Mouse (Mus musculus) kidney, adult 18-20 months (tissue): ENCODE measurements around the gene Mtmr2.
"Not testable (repeated sequence)": the region's sequence is repeated elsewhere in the genome, so short reads cannot be mapped to it uniquely, and the experiment has no call there.

ENCODE experiments used
- DNase-seq: peaks from one replicate; pipeline ENCODE4 v3.0.0; 2021

The Mtmr2 gene

DNA sequence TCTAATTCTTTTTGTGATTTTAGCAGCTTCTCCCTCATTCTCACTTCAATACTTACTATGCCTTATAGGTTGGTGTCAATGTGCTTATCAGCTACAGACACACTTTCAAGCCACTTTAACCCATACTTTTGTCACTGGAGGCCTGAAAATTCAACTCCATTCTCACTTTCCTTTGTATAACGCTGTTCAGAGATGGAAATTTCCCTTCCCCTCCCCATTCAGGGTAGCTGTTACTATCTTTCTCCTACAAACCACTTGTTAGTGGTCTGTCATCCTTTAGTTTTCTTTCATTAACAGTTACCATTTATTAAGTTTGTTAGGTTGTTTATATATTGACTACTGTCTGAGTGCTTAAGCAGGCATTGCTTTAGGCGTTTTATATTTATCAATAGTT is at the start of gene Mtmr2:
Mtmr2 (plus strand) TSS at position 7 of the 394 bp plus-strand sequence.
- no peak for DNase-seq

- DNase-seq: no peak
Observed at GRCm38 (mm10) chr9:13699061-13699780, 49.0 kb upstream of the Mtmr2 start.

GRCm38 (mm10) chr9:13699781-13700116 is 48.5 kb upstream of the Mtmr2 start:
- no peak for DNase-seq

DNA sequence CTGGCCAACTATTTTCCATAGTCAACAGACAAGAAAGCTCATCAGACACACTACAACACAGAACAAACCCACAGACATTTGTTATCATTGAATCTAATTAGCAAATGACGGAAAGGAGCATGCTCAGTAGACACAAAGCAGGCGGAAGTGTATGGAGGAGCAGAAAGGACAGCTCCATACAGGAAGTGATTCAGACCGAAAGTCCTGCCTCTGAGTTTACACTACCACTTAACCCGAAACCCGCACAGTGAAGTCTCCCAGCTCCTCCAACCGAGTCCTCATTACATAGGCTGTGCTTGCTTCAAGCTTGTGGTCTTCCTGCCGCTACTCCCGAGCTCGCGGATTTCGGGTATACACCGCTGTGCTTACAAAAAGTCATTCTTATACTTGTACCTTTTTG is 46.4 kb upstream of the Mtmr2 start:
- no peak for DNase-seq

DNA sequence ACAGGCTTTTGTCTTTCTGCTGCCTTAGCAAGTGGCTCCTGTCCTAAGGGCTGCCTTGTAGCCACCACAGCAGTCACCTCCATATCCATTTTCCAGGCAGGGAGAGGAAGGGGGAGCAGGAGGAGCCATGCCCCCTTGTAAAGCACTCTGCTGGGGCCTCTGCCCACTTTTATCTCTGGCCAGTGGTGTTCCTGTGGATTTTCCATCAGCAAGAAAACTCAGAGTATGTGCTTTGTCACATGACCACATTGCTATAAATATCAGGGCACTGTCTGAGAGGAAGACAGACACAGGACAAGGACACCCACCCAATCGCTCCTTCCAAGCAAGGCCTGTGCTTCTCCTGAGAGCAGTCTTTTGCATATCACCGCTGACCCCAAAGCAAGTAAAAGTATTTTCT is 45.1 kb upstream of the Mtmr2 start:
- DNase-seq: no peak

DNA sequence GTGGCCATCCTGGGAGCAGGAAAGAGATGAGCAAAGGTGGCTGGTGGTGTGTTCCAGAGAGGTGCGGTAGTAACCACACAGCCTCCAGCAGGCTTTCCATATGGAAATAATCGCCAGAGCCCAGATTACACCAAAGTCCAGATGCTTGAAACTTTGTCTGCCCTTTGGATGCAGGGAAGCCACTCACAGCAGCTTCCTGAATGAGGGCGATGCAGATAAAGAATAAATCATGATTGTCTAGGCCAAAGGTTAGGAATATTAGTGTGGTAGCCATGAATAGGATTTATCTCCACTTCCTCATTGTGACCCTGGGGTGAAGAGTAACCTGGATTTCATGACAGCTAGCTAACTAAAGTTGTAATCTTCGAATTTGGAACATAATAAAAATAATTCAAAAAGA is 43.3 kb upstream of the Mtmr2 start:
- no peak for DNase-seq

- DNase-seq: no peak
Observed at GRCm38 (mm10) chr9:13707066-13707555, 41.1 kb upstream of the Mtmr2 start.

DNA sequence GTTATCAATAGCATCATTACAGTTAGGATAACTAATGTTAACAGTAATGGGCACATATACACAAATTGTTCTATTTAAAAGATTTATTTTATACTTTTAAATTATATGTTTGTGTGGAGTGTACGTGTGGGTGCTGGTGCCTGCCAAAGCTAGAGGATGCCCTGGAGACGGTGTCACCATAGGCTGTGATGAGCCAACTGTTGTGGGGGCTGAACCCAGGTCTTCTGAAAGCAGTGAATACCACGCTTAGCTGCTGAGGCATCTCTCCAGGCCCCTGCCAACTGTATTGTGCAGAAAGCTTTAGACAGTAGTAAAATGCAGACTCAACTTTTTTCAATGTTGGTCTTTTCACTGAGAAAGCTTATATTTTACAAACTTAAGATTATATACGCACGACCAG is 38.8 kb upstream of the Mtmr2 start:
- no peak for DNase-seq

DNA sequence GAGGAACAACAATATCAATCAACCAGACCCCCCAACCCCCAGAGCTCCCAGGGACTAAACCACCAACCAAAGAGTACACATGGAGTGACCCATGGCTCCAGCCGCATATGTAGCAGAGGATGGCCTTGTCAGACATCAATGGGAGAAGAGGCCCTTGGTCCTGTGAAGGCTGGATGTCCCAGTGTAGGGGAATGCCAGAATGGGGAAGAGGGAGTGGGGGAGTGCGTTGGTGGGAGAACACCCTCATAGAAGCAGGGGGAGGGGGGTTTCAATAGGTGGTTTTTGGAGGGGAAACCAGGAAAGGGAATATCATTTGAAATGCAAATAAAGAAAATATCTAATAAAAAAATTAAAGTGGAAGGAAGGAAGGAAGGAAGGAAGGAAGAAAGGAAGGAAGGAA is 32.3 kb upstream of the Mtmr2 start:
- not testable (repeated sequence) for DNase-seq

GRCm38 (mm10) chr9:13716316-13717099 is 31.7 kb upstream of the Mtmr2 start:
- peak; percentile 78 for DNase-seq

DNA sequence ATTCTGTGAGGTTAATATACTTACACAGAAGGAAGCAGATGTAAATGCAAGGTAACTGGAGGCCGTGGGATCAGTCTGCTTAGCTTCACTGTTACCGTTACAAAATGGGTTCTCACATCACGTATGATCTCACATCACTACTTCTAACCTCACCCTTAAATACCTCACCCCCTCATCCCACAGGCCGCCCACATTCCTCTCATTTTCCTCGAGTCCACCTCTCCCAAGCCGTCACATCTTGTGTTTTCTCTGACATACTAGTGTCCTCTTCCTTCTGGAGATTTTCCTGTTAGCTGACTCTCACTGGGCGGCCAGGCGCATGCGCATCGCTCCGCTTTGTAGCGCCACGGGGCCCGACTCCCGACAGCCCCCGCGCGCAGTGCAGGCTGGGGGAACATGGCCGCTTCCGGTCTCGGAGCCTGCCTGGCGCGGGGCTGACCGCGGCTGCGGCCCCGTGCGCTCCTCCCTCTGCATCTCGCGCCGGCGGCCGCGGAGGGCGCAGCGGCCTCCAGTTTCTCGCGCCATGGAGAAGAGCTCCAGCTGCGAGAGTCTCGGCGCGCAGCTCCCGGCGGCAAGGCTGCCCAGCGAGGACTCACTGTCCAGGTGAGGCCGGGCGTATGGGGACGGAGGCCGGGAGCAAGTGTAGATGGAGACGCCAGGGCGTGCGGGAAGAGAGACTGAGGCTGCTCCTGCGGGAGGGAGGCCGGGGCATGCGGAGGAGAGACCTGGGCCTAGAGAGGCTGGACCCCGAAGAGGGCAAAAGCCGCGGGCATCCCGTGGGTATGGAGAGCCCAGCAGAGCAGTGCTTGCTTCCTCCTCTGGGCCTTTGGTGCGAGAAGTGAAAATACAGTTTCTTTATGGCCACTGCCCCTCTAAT is 826 bp downstream of the Mtmr2 start:
- DNase-seq: peak; percentile 97

DNA sequence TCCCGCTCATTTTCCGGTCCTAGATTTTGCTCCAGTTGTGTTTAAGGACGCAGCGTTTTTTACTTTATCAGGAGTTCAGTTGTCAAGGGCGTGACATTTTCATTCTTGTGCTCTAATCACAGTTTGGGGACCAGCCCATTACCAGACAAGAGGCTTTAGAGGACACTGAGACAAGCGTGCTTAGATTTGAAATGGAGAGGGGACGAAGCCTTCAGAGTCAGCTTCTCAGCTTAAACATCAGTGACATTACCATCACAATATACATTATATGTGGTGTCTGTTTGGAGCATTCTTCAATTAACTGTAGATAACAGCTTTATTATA is 1.4 kb downstream of the Mtmr2 start:
- DNase-seq: no peak

DNA sequence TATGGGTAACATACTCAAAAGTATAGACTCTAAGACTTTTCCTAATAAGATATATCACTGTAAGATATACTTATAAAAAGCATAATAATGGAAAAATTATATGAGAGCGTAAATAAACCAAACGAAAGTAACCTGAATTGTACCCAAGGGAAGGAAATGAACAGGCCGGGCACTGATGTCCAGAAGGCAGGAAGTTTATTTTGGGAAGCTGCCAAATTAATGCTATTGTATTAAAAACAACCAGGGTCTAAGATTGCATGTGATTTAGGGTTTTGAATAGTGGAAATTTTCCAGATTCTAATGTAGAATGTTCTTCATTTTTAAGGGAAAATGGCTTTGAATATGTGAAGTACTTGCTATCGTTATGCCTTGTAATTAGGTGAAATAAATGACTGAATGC is 4.3 kb downstream of the Mtmr2 start:
- DNase-seq: no peak

- DNase-seq: no peak
Observed at GRCm38 (mm10) chr9:13760430-13760829, 12.2 kb downstream of the Mtmr2 start.

DNA sequence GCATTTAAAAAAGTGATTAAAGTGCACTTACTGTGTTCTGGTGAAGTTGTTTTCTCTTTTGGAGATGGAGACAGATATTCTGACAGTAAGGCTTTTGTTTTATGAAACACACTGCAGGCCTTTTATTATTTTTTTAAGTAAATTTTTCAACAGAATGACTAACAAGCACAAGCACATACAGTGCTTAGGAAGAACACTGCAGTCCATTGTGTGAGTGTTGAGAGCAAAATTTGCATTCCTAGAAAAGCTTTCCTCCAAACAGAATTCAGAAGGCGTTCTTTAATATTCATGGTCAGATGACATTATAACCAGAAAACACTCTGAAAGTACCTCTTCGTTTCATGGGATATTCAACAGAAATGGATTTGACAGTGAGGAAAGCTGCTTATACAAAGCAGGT is 17.4 kb downstream of the Mtmr2 start:
- DNase-seq: no peak

GRCm38 (mm10) chr9:13766570-13766969 is 18.4 kb downstream of the Mtmr2 start:
- no peak for DNase-seq

GRCm38 (mm10) chr9:13774732-13775131 is 26.5 kb downstream of the Mtmr2 start:
- DNase-seq: no peak

GRCm38 (mm10) chr9:13781985-13782384 is 33.8 kb downstream of the Mtmr2 start:
- DNase-seq: no peak

GRCm38 (mm10) chr9:13790864-13791263 is 42.7 kb downstream of the Mtmr2 start:
- not testable (repeated sequence) for DNase-seq

GRCm38 (mm10) chr9:13794302-13794701 is 46.1 kb downstream of the Mtmr2 start:
- no peak for DNase-seq

DNA sequence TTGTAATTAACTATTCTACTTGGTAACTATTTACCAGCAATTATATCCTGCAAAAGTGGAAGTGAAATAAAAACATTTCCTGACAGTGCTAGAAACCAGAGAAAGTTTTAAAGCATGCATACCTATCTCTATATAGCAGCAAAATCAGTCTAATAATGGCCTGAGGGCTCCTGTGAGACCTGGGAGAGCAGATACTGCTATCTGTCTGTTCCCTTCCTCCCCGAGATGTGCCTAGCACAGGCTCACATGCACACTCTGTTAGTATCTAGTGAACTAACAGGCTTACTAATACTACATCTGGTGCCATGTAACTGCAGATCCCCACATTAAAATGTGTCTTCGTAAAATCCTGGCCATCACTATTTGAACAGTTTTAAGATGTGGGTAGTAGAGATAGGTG is 46.5 kb downstream of the Mtmr2 start:
- DNase-seq: no peak

- DNase-seq: no peak
Observed at GRCm38 (mm10) chr9:13804480-13804879, 56.3 kb downstream of the Mtmr2 start.

DNA sequence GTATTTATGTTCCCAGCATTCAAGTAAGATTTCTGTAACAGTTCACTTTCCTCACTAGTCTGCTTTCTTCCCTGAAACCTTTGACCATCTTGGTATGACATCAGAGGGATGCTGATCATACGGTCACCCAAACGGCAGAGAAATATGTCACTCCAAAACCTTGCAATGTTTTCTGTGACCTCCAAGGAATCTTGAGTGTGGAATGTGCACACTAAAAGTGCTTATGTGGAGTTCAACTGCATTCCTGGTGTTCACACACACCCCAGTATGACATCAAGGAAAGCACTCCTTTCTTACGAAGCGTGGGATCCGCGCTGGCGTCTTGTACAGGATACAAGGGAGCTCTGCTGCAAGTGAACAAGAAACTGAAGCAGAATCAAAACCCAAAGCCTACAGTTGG is 58.6 kb downstream of the Mtmr2 start:
- no peak for DNase-seq

GRCm38 (mm10) chr9:13807657-13808056 is 59.4 kb downstream of the Mtmr2 start:
- DNase-seq: no peak
